Mouse (Mus musculus) spleen, adult 2 months (tissue): ENCODE measurements around the gene B3gnt4. TPM values are rescaled to one million over a fixed set of nuclear protein-coding genes. Genes with fewer than 3 reads are reported as not detected.
A peak's percentile ranks its signal among the peaks of the same experiment; 100 is the strongest.

ENCODE experiments used
- DNase-seq, 2 experiments: peaks; one replicate each; pipeline versions ENCODE4 v3.0.0 to v3.0.0-alpha.2; 2012 to 2021; ENCODE audit warnings: low spot score in 2 of 2, low read depth in 1 of 2
- H3K27ac ChIP-seq: fragments of 200-500 bp; 2 replicates; pipeline ENCODE4 v1.5.1; 2012; ENCODE audit warnings: low read length, inconsistent platforms; ENCODE audit not compliant: insufficient read depth
- H3K27me3 ChIP-seq: fragments of 200-500 bp; 2 replicates; pipeline ENCODE4 v1.6.1; 2012; ENCODE audit warnings: mild to moderate bottlenecking, moderate library complexity, low read length, inconsistent platforms; ENCODE audit not compliant: control insufficient read depth, insufficient read depth
- H3K36me3 ChIP-seq: fragments of 200-500 bp; 2 replicates; pipeline ENCODE4 v1.6.1; 2012; ENCODE audit warnings: mild to moderate bottlenecking, low read length, inconsistent platforms; ENCODE audit not compliant: control insufficient read depth, insufficient read depth
- H3K4me1 ChIP-seq: fragments of 200-500 bp; 2 replicates; pipeline ENCODE4 v1.6.1; 2011; ENCODE audit warnings: inconsistent platforms; ENCODE audit not compliant: control insufficient read depth, insufficient read depth, insufficient read length
- H3K4me3 ChIP-seq: fragments of 200-500 bp; 2 replicates; pipeline ENCODE4 v1.5.1; 2011; ENCODE audit warnings: mild to moderate bottlenecking, inconsistent platforms; ENCODE audit not compliant: insufficient read depth, insufficient read length; ENCODE audit errors: extremely low read depth
- CTCF ChIP-seq: fragments of 200-500 bp; IDR thresholded peaks from 2 replicates; pipeline ENCODE4 v1.5.1; 2011; ENCODE audit warnings: mild to moderate bottlenecking, inconsistent platforms; ENCODE audit not compliant: insufficient read depth, insufficient read length, insufficient replicate concordance; ENCODE audit errors: extremely low read depth
- POLR2A ChIP-seq: fragments of 200-500 bp; IDR thresholded peaks from 2 replicates; pipeline ENCODE4 v1.6.1; 2011; ENCODE audit warnings: low read depth, low read length, inconsistent platforms
- WGBS: fragments of 180-500 bp; shearing (Covaris S2); methylation state at CpG from one replicate; pipeline ENCODE4 v1.1.7; 2018; 5-methylcytosine and 5-hydroxymethylcytosine counted together
- polyA plus RNA-seq: library from polyadenylated mRNA; depleted of rRNA; stranded (reverse); fragments of >200 nt; gene quantifications from 2 replicates; pipeline ENCODE4 v1.2.3, GENCODE M21; 2012; rRNA removed

B3gnt4 gene
- 0.05 TPM in 1 of 2 replicates, not detected in the other for polyA plus RNA-seq

DNA sequence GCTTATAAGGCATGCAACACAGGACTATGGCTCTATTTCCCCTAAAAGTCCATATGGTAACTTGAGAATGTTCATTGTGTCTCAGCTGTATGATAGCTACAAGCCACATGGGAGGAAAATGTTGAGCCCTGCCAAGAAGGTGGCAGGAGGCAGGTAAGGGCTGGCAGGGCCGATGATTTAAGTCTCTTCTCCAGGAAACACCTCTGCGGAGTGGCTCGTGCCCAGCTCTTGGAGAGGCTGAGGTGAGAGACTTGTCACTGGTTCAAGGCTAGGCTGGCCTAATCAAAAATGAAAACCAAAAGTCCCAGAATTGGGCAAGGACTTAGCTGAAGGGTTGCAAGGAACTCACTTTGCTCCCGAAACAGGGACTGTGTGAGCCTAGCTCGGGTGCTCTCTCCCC, at the start of gene B3gnt4:
B3gnt4 (plus strand) TSS at position 301 of the 400 bp plus-strand sequence.
- no peak for TF ChIP-seq CTCF
- no peak for TF ChIP-seq POLR2A
- no peak within 1 kb of the TSS for H3K27ac ChIP-seq
- H3K27me3 ChIP-seq, result peaks cover 6% of the 10 kb centered on the region
- no peak for DNase-seq
- H3K36me3 ChIP-seq, result no peaks in the 10 kb centered on the region; the same call in 1 of the 2 replicates
- H3K4me3 ChIP-seq, result no peak within 1 kb of the TSS
- peaks cover 6% of the 10 kb centered on the region; the same call in 1 of the 2 replicates for H3K4me1 ChIP-seq
- 84% methylated on average over 5 of the region's 5 CpGs for WGBS

DNA sequence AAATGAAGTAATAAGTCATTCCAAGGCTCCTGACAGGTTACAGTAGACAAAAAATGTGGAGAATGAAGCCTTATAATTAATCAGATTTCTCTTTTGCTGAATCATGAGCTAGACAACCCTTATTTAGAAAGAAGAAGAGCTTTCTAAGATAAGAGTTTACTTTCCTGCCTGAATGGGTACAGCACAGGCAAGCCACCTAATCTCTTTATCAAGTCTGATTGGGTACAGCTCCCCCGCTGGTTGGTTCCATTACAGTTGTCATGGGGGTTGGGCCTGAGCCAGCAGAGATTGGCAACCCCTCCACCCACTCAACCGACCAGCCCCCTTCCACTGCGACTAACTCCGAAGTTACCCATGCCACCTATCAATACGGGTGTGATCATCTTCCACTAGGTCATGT, 48.8 kb upstream of the B3gnt4 start:
- TF ChIP-seq CTCF (no peak), POLR2A (no peak)
- Histone ChIP-seq H3K27me3 (no peaks in the 10 kb centered on the region), H3K4me1 (no peaks in the 10 kb centered on the region; the same call in 1 of the 2 replicates), H3K27ac (no peak overlapping the region), H3K36me3 (no peaks in the 10 kb centered on the region; the same call in 1 of the 2 replicates), H3K4me3 (no peak overlapping the region)
- DNase-seq, result no peak
- WGBS, result 76% methylated on average over 5 of the region's 5 CpGs

- 89% methylated on average over 1 of the region's 1 CpGs for WGBS
These were observed 45.6 kb upstream of the B3gnt4 start for GRCm38 (mm10) chr5:123464638-123465037.

DNA sequence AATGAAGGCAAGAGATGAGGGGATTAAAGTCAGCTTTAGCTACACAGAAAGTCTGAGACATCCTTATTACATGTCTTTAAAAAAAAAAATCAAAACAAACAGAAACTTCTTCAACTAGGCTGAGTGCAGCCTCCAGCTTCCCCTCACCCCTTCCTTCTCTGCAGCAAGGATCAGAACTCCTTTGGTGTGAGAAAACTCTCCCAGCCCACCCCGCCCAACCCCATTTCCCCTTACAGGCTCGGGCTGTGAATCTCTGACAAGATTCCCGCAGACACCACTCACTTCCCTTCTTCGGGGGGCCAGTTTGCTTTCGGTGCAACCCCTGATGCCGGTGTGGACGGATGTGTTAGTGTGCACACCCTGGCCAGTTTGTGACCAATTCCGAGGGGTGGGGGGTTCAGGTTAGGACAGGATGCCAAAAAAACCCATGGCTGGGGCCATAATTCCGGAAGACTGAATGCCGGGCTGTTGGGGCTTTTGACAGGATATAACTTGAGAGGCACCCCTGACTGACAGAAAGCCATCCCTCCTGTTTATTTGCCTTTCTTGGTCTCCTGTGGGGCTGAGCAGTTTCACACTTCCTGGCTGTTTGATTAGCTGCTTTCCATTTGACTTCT, 39.4 kb upstream of the B3gnt4 start:
- no peaks in the 10 kb centered on the region for H3K27me3 ChIP-seq
- peak overlapping the region; percentile 29; the same call in 1 of the 2 replicates for H3K4me3 ChIP-seq
- H3K36me3 ChIP-seq, result no peaks in the 10 kb centered on the region
- H3K4me1 ChIP-seq, result peaks cover 3% of the 10 kb centered on the region; the same call in 1 of the 2 replicates
- TF ChIP-seq CTCF (no peak), POLR2A (no peak)
- H3K27ac ChIP-seq, result no peak overlapping the region
- 2% methylated on average over 10 of the region's 10 CpGs for WGBS
- no peak for DNase-seq

More at GRCm38 (mm10) chr5:123464638-123465037, 45.6 kb upstream of the B3gnt4 start:
- TF ChIP-seq POLR2A (no peak), CTCF (no peak)
- H3K36me3 ChIP-seq, result no peaks in the 10 kb centered on the region
- DNase-seq, result no peak
- H3K4me1 ChIP-seq, result no peaks in the 10 kb centered on the region; the same call in 1 of the 2 replicates
- no peaks in the 10 kb centered on the region for H3K27me3 ChIP-seq
- H3K4me3 ChIP-seq, result no peak overlapping the region
- no peak overlapping the region for H3K27ac ChIP-seq

GRCm38 (mm10) chr5:123473817-123474216, 36.4 kb upstream of the B3gnt4 start:
- no peaks in the 10 kb centered on the region for H3K36me3 ChIP-seq
- H3K4me3 ChIP-seq, result no peak overlapping the region

DNA sequence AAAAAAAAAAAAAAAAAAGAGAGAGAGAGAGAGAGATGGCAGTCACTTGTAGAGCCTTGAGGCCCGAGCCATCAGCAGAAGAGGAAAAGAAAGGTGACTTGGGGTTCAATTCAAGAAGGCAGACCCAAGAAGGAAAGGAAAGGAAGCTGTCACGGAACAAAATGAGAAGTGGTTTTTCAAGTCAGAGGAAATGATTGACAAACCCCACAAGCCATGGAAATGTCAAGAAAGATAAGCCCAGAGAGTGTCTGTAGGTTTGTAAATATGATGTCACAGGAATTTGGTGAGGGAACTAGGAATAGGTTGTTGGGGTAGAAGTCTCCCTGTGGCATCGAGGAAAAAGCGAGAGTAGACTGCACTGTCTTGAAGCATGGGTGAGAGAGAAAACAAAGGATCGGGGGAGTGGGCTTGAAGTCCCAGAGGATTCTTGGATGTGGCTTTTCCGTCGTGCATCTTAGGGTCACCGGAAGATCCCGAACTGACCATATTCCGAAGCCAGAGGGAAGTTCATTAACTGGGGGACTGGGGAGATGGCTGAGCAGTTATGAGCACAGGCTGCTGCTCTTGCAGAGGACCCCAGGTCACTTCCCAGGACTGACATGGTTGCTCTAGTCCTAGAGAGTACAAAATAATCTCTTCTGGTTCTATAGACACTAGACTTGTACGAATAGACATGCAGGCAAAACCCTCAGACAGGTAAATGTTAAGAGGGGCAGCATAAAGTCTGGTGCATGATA, 22.4 kb upstream of the B3gnt4 start:
- Histone ChIP-seq H3K4me1 (no peaks in the 10 kb centered on the region), H3K27ac (no peak overlapping the region), H3K4me3 (no peak overlapping the region), H3K27me3 (no peaks in the 10 kb centered on the region), H3K36me3 (no peaks in the 10 kb centered on the region)
- no peak for DNase-seq
- WGBS, result 56% methylated on average over 11 of the region's 11 CpGs
- TF ChIP-seq POLR2A, result no peak
- TF ChIP-seq CTCF, result no peak

More at GRCm38 (mm10) chr5:123473817-123474216, 36.4 kb upstream of the B3gnt4 start:
- WGBS, result 87% methylated on average over 5 of the region's 5 CpGs
- H3K4me1 ChIP-seq, result peaks cover 3% of the 10 kb centered on the region; the same call in 1 of the 2 replicates
- no peak overlapping the region for H3K27ac ChIP-seq
- no peak for TF ChIP-seq POLR2A
- no peak for TF ChIP-seq CTCF
- H3K27me3 ChIP-seq, result no peaks in the 10 kb centered on the region
- DNase-seq, result no peak
